Mouse (Mus musculus): Measurements from ENCODE around the gene Ttc29. TPM values are rescaled to one million over a fixed set of nuclear protein-coding genes. Genes with fewer than 3 reads are reported as not detected.

Gene Ttc29
- polyA plus RNA-seq, 1 experiment from 2014 or later: not detected

GRCm38 (mm10) chr8:78277411-78277810, 64.3 kb downstream of the Ttc29 start:
- no peak for TF ChIP-seq CTCF (IDR thresholded peaks at IDR 0.05)
- peaks cover 49% of the 10 kb centered on the region for H3K27me3 ChIP-seq
- ATAC-seq (no peak), DNase-seq (ENCODE audit: low read depth, low spot score) (no peak)
- in situ Hi-C loops (cut with MboI; ENCODE audit: low pct_unique_long_range_greater_than_20kb): no loop called here
- POLR2A ChIA-PET: no interaction called here
- CTCF ChIA-PET: no interaction called here

- peaks cover 39% of the 10 kb centered on the region for H3K27me3 ChIP-seq
- no peak for ATAC-seq
- ChIA-PET CTCF (interaction anchor here (0.8 to 0.9 kb wide), 2 partner anchors 18 to 60 kb away, joined by 3 read pairs; no protein-coding TSS in a partner anchor), POLR2A (no interaction called here)
- in situ Hi-C loops (cut with MboI; ENCODE audit: low pct_unique_long_range_greater_than_20kb): no loop called here
- TF ChIP-seq CTCF (IDR thresholded peaks at IDR 0.05): no peak
- DNase-seq (ENCODE audit: low read depth, low spot score): no peak
Measured at GRCm38 (mm10) chr8:78278598-78278997, 65.5 kb downstream of the Ttc29 start.

GRCm38 (mm10) chr8:78284805-78285204, 71.7 kb downstream of the Ttc29 start:
- no peak for TF ChIP-seq CTCF (IDR thresholded peaks at IDR 0.05)
- DNase-seq (ENCODE audit: low read depth, low spot score) (no peak), ATAC-seq (no peak)
- H3K27me3 ChIP-seq: peaks cover 16% of the 10 kb centered on the region
- ChIA-PET POLR2A (no interaction called here), CTCF (no interaction called here)
- in situ Hi-C loops (cut with MboI; ENCODE audit: low pct_unique_long_range_greater_than_20kb): no loop called here

DNA sequence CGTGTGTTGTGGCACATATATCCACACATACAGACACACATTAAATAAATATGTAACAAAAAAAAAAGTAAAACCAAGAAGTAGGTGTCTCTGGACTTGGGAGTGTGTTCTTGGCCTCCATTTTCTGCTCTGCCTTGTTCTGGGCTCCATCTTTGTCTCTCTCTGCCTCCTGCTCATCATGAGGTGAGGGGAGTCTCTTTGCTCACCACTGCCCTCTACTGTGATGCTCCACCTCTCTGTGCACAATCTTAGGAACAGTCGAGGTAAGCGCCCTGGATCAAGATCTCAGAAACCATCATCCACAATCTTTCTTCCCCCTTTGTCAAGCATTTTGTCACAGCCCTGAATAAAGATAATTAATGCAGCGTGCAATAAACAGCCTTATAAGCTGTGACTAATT, 72.3 kb downstream of the Ttc29 start:
- peak; percentile 11 for TF ChIP-seq CTCF (IDR thresholded peaks at IDR 0.05)
- CTCF ChIA-PET: no interaction called here
- H3K27me3 ChIP-seq: peaks cover 16% of the 10 kb centered on the region
- in situ Hi-C loops (cut with MboI; ENCODE audit: low pct_unique_long_range_greater_than_20kb): no loop called here
- ATAC-seq (no peak), DNase-seq (ENCODE audit: low read depth, low spot score) (no peak)
- POLR2A ChIA-PET: no interaction called here

DNA sequence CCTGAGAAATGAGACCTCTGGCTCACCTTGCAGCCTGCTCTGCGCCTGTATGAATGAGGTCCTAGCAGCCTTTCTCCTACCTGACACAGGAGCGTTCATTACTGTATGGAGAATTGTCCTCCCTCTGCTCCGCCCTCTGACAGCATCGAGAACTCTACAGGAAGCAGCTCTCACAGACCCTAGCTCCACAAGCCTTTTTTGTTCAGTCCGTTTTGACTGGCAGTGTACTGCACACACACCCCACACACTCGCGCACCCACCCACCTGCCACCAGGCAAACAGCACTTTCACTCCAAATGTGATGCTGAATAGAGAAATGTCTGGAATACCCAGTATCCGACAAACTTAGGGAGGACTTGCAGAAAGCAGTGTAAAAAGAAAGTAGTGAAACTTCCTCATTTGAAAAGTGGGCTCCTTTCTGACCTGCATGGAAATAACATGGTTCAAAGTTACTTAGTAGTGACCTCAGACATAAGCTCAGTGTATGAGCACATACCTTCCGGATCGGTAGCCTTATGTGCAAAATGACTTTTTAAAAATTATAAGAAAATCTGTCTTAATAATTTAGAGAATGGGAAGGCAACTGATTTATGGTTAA, 76.4 kb downstream of the Ttc29 start:
- no peak for DNase-seq (ENCODE audit: low read depth, low spot score)
- no peak for ATAC-seq
- peaks cover 32% of the 10 kb centered on the region for H3K27me3 ChIP-seq
- TF ChIP-seq CTCF (IDR thresholded peaks at IDR 0.05): no peak
- CTCF ChIA-PET: no interaction called here
- in situ Hi-C loops (cut with MboI; ENCODE audit: low pct_unique_long_range_greater_than_20kb): no loop called here
- POLR2A ChIA-PET: no interaction called here

GRCm38 (mm10) chr8:78290274-78290673, 77.2 kb downstream of the Ttc29 start:
- POLR2A ChIA-PET: no interaction called here
- TF ChIP-seq CTCF (IDR thresholded peaks at IDR 0.05): no peak
- ATAC-seq: no peak
- in situ Hi-C loops (cut with MboI; ENCODE audit: low pct_unique_long_range_greater_than_20kb): no loop called here
- DNase-seq (ENCODE audit: low read depth, low spot score): no peak
- CTCF ChIA-PET: no interaction called here
- H3K27me3 ChIP-seq: peaks cover 32% of the 10 kb centered on the region

DNA sequence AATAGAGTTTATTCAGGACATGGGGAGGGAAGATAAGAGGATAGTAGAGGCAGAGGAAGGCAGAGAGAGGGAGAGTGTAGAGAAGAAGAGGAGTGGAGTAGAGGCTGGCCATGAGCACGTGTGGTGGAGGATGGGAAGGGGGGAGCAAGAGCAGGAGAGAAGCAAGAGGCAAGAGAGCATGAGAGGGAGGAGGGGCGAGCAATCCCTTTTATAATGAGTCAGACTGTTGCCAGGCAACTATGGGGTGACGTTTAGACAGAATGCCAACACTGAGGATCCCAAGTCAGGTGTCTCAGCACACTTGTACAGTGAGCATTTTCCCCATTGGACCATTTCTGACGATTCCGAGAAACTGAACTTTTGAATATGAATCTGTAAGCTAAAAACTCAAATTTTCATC, 82.4 kb downstream of the Ttc29 start:
- TF ChIP-seq CTCF (IDR thresholded peaks at IDR 0.05): no peak
- POLR2A ChIA-PET: no interaction called here
- ATAC-seq (no peak), DNase-seq (ENCODE audit: low read depth, low spot score) (no peak)
- CTCF ChIA-PET: interaction anchor here (1.2 kb wide), 1 partner anchor 17 kb away, joined by 3 read pairs; no protein-coding TSS in a partner anchor
- in situ Hi-C loops (cut with MboI; ENCODE audit: low pct_unique_long_range_greater_than_20kb): no loop called here
- peaks cover 36% of the 10 kb centered on the region for H3K27me3 ChIP-seq

DNA sequence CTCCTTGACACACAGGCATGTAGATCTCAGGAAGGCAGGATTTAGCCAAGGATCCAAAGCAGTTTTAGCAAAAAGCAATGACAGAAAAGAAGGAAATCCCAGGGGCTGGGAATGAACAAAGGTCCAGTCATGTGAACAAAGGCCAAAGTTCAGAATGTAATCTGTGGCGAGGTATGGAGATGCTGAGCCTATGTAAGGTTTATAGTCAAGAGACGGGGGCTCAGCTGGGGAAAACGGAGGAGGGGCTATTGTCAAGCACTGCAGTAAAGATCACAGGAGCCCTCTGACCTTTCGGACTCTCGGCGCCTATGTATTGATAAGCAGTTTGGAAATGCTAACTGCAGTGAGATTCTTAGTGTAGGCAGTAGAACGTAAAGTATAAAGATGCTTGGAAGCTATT, 90.5 kb downstream of the Ttc29 start:
- ChIA-PET POLR2A (no interaction called here), CTCF (no interaction called here)
- in situ Hi-C loops (cut with MboI; ENCODE audit: low pct_unique_long_range_greater_than_20kb): no loop called here
- TF ChIP-seq CTCF (IDR thresholded peaks at IDR 0.05): no peak
- ATAC-seq: no peak
- peaks cover 34% of the 10 kb centered on the region for H3K27me3 ChIP-seq
- no peak for DNase-seq (ENCODE audit: low read depth, low spot score)

- CTCF ChIA-PET: interaction anchor here (0.8 kb wide), 1 partner anchor 67 kb away, joined by 3 read pairs; no protein-coding TSS in a partner anchor
Measured at GRCm38 (mm10) chr8:78306604-78307003, 93.5 kb downstream of the Ttc29 start.

GRCm38 (mm10) chr8:78307131-78307530, 94.0 kb downstream of the Ttc29 start:
- ChIA-PET CTCF (interaction anchor here (0.8 kb wide), 1 partner anchor 68 kb away, joined by 3 read pairs; no protein-coding TSS in a partner anchor), POLR2A (no interaction called here)
- no peak for ATAC-seq
- in situ Hi-C loops (cut with MboI; ENCODE audit: low pct_unique_long_range_greater_than_20kb): no loop called here
- no peak for DNase-seq (ENCODE audit: low read depth, low spot score)
- no peak for TF ChIP-seq CTCF (IDR thresholded peaks at IDR 0.05)
- H3K27me3 ChIP-seq: peaks cover 45% of the 10 kb centered on the region

More at GRCm38 (mm10) chr8:78306604-78307003, 93.5 kb downstream of the Ttc29 start:
- H3K27me3 ChIP-seq: peaks cover 45% of the 10 kb centered on the region
- in situ Hi-C loops (cut with MboI; ENCODE audit: low pct_unique_long_range_greater_than_20kb): no loop called here
- DNase-seq (ENCODE audit: low read depth, low spot score) (no peak), ATAC-seq (no peak)
- POLR2A ChIA-PET: no interaction called here
- TF ChIP-seq CTCF (IDR thresholded peaks at IDR 0.05): no peak

- in situ Hi-C loops (cut with MboI; ENCODE audit: low pct_unique_long_range_greater_than_20kb): no loop called here
Measured at GRCm38 (mm10) chr8:78309539-78309938, 96.4 kb downstream of the Ttc29 start.

GRCm38 (mm10) chr8:78315576-78315975, 102.5 kb downstream of the Ttc29 start:
- in situ Hi-C loops (cut with MboI; ENCODE audit: low pct_unique_long_range_greater_than_20kb): no loop called here
- DNase-seq (ENCODE audit: low read depth, low spot score): no peak
- no peak for ATAC-seq
- H3K27me3 ChIP-seq: peaks cover 24% of the 10 kb centered on the region
- CTCF ChIA-PET: interaction anchor here (0.8 kb wide), 1 partner anchor 118 kb away, joined by 3 read pairs; no protein-coding TSS in a partner anchor
- TF ChIP-seq CTCF (IDR thresholded peaks at IDR 0.05): no peak
- POLR2A ChIA-PET: no interaction called here

More at GRCm38 (mm10) chr8:78309539-78309938, 96.4 kb downstream of the Ttc29 start:
- no peak for DNase-seq (ENCODE audit: low read depth, low spot score)
- ATAC-seq: no peak
- no peak for TF ChIP-seq CTCF (IDR thresholded peaks at IDR 0.05)
- ChIA-PET CTCF (interaction anchor here (1.6 kb wide), 1 partner anchor 8 kb away, joined by 4 read pairs; no protein-coding TSS in a partner anchor), POLR2A (no interaction called here)
- H3K27me3 ChIP-seq: peaks cover 31% of the 10 kb centered on the region

All from Patski (cell line).